Mouse (Mus musculus) intestine, postnatal 0 days (tissue): ENCODE results near the gene Krtap13-1. TPM values are rescaled to one million over a fixed set of nuclear protein-coding genes. Genes with fewer than 3 reads are reported as not detected.

ENCODE experiments used
- ATAC-seq: fragments of 200-750 bp; cut with Nextera tagmentation; 2 replicates; pipeline ENCODE4 v1.8.0; 2017; ENCODE audit warnings: mild to moderate bottlenecking, moderate TSS enrichment, moderate library complexity
- H3K27ac ChIP-seq: fragments of 300-500 bp; sonication (generic); 2 replicates; pipeline ENCODE4 v1.5.1; 2014; ENCODE audit warnings: mild to moderate bottlenecking, low read depth, low read length, moderate library complexity
- H3K27me3 ChIP-seq: fragments of 300-500 bp; sonication (generic); replicated peaks from 2 replicates; pipeline ENCODE4 v1.6.1; 2014; ENCODE audit warnings: low read length, mixed read lengths; ENCODE audit not compliant: control insufficient read depth, insufficient read depth
- H3K36me3 ChIP-seq: fragments of 300-500 bp; sonication (generic); 2 replicates; pipeline ENCODE4 v1.6.1; 2014; ENCODE audit warnings: mild to moderate bottlenecking, moderate library complexity; ENCODE audit not compliant: control insufficient read depth, insufficient read depth
- H3K4me1 ChIP-seq: fragments of 300-500 bp; sonication (generic); replicated peaks from 2 replicates; pipeline ENCODE4 v1.6.1; 2014; ENCODE audit warnings: antibody characterized with exemption, low read length, mixed read lengths; ENCODE audit not compliant: control insufficient read depth, insufficient read depth
- H3K4me2 ChIP-seq: fragments of 300-500 bp; sonication (generic); replicated peaks from 2 replicates; pipeline ENCODE4 v1.6.1; 2014; ENCODE audit warnings: low read depth, mild to moderate bottlenecking, moderate library complexity
- H3K4me3 ChIP-seq: fragments of 300-500 bp; sonication (generic); 2 replicates; pipeline ENCODE4 v1.5.1; 2014; ENCODE audit warnings: low read depth, low read length
- H3K9ac ChIP-seq: fragments of 300-500 bp; sonication (generic); 2 replicates; pipeline ENCODE4 v1.6.1; 2014; ENCODE audit warnings: mild to moderate bottlenecking, low read depth, low read length
- H3K9me3 ChIP-seq: fragments of 300-500 bp; sonication (generic); 2 replicates; pipeline ENCODE4 v1.6.1; 2016; ENCODE audit warnings: mixed run types; ENCODE audit not compliant: control insufficient read depth
- CTCF ChIP-seq: sonication (generic); IDR thresholded peaks from 2 replicates; pipeline ENCODE4 v1.5.1; 2016; ENCODE audit warnings: low read depth, mild to moderate bottlenecking, control low read depth, antibody characterized with exemption, moderate library complexity
- WGBS: fragments of 180-500 bp; shearing (Covaris S2); extraction: QIAGEN DNeasy Blood & Tissue Kit; methylation state at CpG from one replicate; pipeline ENCODE4 v1.1.7; 2014; 5-methylcytosine and 5-hydroxymethylcytosine counted together
- polyA plus RNA-seq: library from polyadenylated mRNA; unstranded; fragments of >200 nt; fragmentation: Nextera tagmentation; extraction: Ambion mirVana; gene quantifications from 2 replicates; pipeline ENCODE4 v1.2.1, GENCODE M21; 2015

Gene Krtap13-1
- not detected in 2 replicates for polyA plus RNA-seq

- Histone ChIP-seq H3K27ac (no peak within 1 kb of the TSS), H3K4me3 (no peak within 1 kb of the TSS), H3K4me2 (no peak within 1 kb of the TSS), H3K9me3 (no peaks in the 10 kb centered on the region), H3K36me3 (no peaks in the 10 kb centered on the region), H3K9ac (no peak within 1 kb of the TSS), H3K27me3 (no peaks in the 10 kb centered on the region), H3K4me1 (no peaks in the 10 kb centered on the region)
- WGBS = 75% methylated on average over 4 of the region's 4 CpGs
- ATAC-seq = no peak
- TF ChIP-seq CTCF = no peak
Observed at GRCm38 (mm10) chr16:88728812-88729275, at the start of gene Krtap13-1. Gene Krtap13-1, plus strand, starts transcription at chr16:88728862.

- 83% methylated on average over 6 of the region's 6 CpGs for WGBS
- no peak overlapping the region for H3K27ac ChIP-seq
Observed at GRCm38 (mm10) chr16:88679099-88679498, 49.6 kb upstream of the Krtap13-1 start.

GRCm38 (mm10) chr16:88681282-88681681 is 47.4 kb upstream of the Krtap13-1 start:
- Histone ChIP-seq H3K4me3 (no peak overlapping the region), H3K4me2 (no peak overlapping the region), H3K27ac (no peak overlapping the region), H3K36me3 (no peaks in the 10 kb centered on the region), H3K9ac (no peak overlapping the region), H3K27me3 (no peaks in the 10 kb centered on the region), H3K9me3 (no peaks in the 10 kb centered on the region), H3K4me1 (no peaks in the 10 kb centered on the region)
- no peak for TF ChIP-seq CTCF
- 64% methylated on average over 2 of the region's 2 CpGs for WGBS
- ATAC-seq = no peak

More at GRCm38 (mm10) chr16:88679099-88679498, 49.6 kb upstream of the Krtap13-1 start:
- no peaks in the 10 kb centered on the region for H3K36me3 ChIP-seq
- H3K9ac ChIP-seq = no peak overlapping the region
- H3K4me2 ChIP-seq = no peak overlapping the region
- TF ChIP-seq CTCF = no peak
- no peak overlapping the region for H3K4me3 ChIP-seq
- no peaks in the 10 kb centered on the region for H3K27me3 ChIP-seq
- no peaks in the 10 kb centered on the region for H3K9me3 ChIP-seq
- ATAC-seq = no peak
- H3K4me1 ChIP-seq = no peaks in the 10 kb centered on the region

GRCm38 (mm10) chr16:88696256-88696655 is 32.4 kb upstream of the Krtap13-1 start:
- no peak for TF ChIP-seq CTCF
- Histone ChIP-seq H3K4me2 (no peak overlapping the region), H3K27ac (no peak overlapping the region), H3K27me3 (no peaks in the 10 kb centered on the region), H3K4me3 (no peak overlapping the region), H3K9me3 (no peaks in the 10 kb centered on the region), H3K36me3 (no peaks in the 10 kb centered on the region), H3K4me1 (no peaks in the 10 kb centered on the region), H3K9ac (no peak overlapping the region)
- 40% methylated on average over 4 of the region's 4 CpGs for WGBS
- no peak for ATAC-seq

- no peaks in the 10 kb centered on the region for H3K9me3 ChIP-seq
- H3K4me2 ChIP-seq = no peak overlapping the region
- H3K4me3 ChIP-seq = no peak overlapping the region
- no peak for TF ChIP-seq CTCF
- H3K27ac ChIP-seq = no peak overlapping the region
- H3K27me3 ChIP-seq = no peaks in the 10 kb centered on the region
- WGBS = 47% methylated on average over 4 of the region's 4 CpGs
- no peaks in the 10 kb centered on the region for H3K36me3 ChIP-seq
- no peak for ATAC-seq
- no peaks in the 10 kb centered on the region for H3K4me1 ChIP-seq
- H3K9ac ChIP-seq = no peak overlapping the region
Observed at GRCm38 (mm10) chr16:88701072-88701864, 27.4 kb upstream of the Krtap13-1 start.

- Histone ChIP-seq H3K4me2 (no peak within 1 kb of the TSS), H3K9ac (no peak within 1 kb of the TSS), H3K9me3 (no peaks in the 10 kb centered on the region), H3K4me1 (no peaks in the 10 kb centered on the region), H3K4me3 (no peak within 1 kb of the TSS), H3K36me3 (no peaks in the 10 kb centered on the region), H3K27ac (no peak within 1 kb of the TSS), H3K27me3 (no peaks in the 10 kb centered on the region)
- no peak for ATAC-seq
- WGBS = 92% methylated on average over 10 of the region's 10 CpGs
- no peak for TF ChIP-seq CTCF
Observed at GRCm38 (mm10) chr16:88707496-88708012, 21.1 kb upstream of the Krtap13-1 start, which contains the start of gene 2310061N02Rik. Gene 2310061N02Rik, minus strand, starts transcription at chr16:88707962.
